Mouse (Mus musculus): ENCODE results near the gene Chd9. TPM values are rescaled to one million over a fixed set of nuclear protein-coding genes. Genes with fewer than 3 reads are reported as not detected.
A peak's percentile ranks its signal among the peaks of the same experiment; 100 is the strongest.
"Not testable (repeated sequence)": the region's sequence is repeated elsewhere in the genome, so short reads cannot be mapped to it uniquely, and the experiment has no call there.

The Chd9 gene
- polyA plus RNA-seq, 1 experiment from 2014 or later = 72.5 TPM

- WGBS = 92% methylated on average over 4 of the region's 4 CpGs
- Histone ChIP-seq H3K4me2 (replicated peaks; ENCODE audit: low read depth, low read length) (no peak overlapping the region), H3K9ac (ENCODE audit: low read depth, low read length) (no peak overlapping the region), H3K9me3 (ENCODE audit: control insufficient read depth, low read length) (no peaks in the 10 kb centered on the region), H3K4me3 (ENCODE audit: low read depth, low read length) (no peak overlapping the region), H3K27me3 (ENCODE audit: control insufficient read depth, insufficient read depth, low read length) (no peaks in the 10 kb centered on the region), H3K27ac (ENCODE audit: low read depth, low read length) (no peak overlapping the region), H3K4me1 (replicated peaks; ENCODE audit: control insufficient read depth, insufficient read depth, low read length) (0 out of 2 replicates have a peak, but pooled peaks cover 3% of the 10 kb centered on the region), H3K36me3 (ENCODE audit: control insufficient read depth, insufficient read depth, low read length) (no peaks in the 10 kb centered on the region)
- ATAC-seq (ENCODE audit: low FRiP score) (no peak), DNase-seq (ENCODE audit: low spot score) (no peak)
Measured at GRCm38 (mm10) chr8:90906922-90907321, 78.8 kb downstream of the Chd9 start.

GRCm38 (mm10) chr8:90907516-90907847, 79.3 kb downstream of the Chd9 start:
- H3K36me3 ChIP-seq (ENCODE audit: control insufficient read depth, insufficient read depth, low read length) = no peaks in the 10 kb centered on the region
- H3K4me1 ChIP-seq (replicated peaks; ENCODE audit: control insufficient read depth, insufficient read depth, low read length) = 0 out of 2 replicates have a peak, but pooled peaks cover 3% of the 10 kb centered on the region
- DNase-seq (ENCODE audit: low spot score) (no peak), ATAC-seq (ENCODE audit: low FRiP score) (no peak; the same call in 1 of the 2 replicates)
- peak overlapping the region; percentile 86 for H3K4me3 ChIP-seq (ENCODE audit: low read depth, low read length)
- peak overlapping the region; percentile 80; the same call in 1 of the 2 replicates for H3K27ac ChIP-seq (ENCODE audit: low read depth, low read length)
- 23% methylated on average over 10 of the region's 10 CpGs for WGBS
- H3K9me3 ChIP-seq (ENCODE audit: control insufficient read depth, low read length) = no peaks in the 10 kb centered on the region
- H3K27me3 ChIP-seq (ENCODE audit: control insufficient read depth, insufficient read depth, low read length) = no peaks in the 10 kb centered on the region
- H3K9ac ChIP-seq (ENCODE audit: low read depth, low read length) = peak overlapping the region; percentile 66
- H3K4me2 ChIP-seq (replicated peaks; ENCODE audit: low read depth, low read length) = peak overlapping the region; percentile 90

- Histone ChIP-seq H3K4me1 (replicated peaks; ENCODE audit: control insufficient read depth, insufficient read depth, low read length) (0 out of 2 replicates have a peak, but pooled peaks cover 3% of the 10 kb centered on the region), H3K9ac (ENCODE audit: low read depth, low read length) (peak overlapping the region; percentile 66), H3K4me2 (replicated peaks; ENCODE audit: low read depth, low read length) (peak overlapping the region; percentile 90), H3K27me3 (ENCODE audit: control insufficient read depth, insufficient read depth, low read length) (no peaks in the 10 kb centered on the region), H3K9me3 (ENCODE audit: control insufficient read depth, low read length) (no peaks in the 10 kb centered on the region), H3K27ac (ENCODE audit: low read depth, low read length) (peak overlapping the region; percentile 80), H3K4me3 (ENCODE audit: low read depth, low read length) (peak overlapping the region; percentile 86), H3K36me3 (ENCODE audit: control insufficient read depth, insufficient read depth, low read length) (no peaks in the 10 kb centered on the region)
- ATAC-seq (ENCODE audit: low FRiP score) = peak; percentile 97
- 1% methylated on average over 50 of the region's 89 CpGs for WGBS
- peak; percentile 88 for DNase-seq (ENCODE audit: low spot score)
Measured at GRCm38 (mm10) chr8:90907848-90908551, 79.8 kb downstream of the Chd9 start.

- H3K4me2 ChIP-seq (replicated peaks; ENCODE audit: low read depth, low read length) = peak overlapping the region; percentile 90
- ATAC-seq (ENCODE audit: low FRiP score) (peak; percentile 18), DNase-seq (ENCODE audit: low spot score) (peak; percentile 63)
- H3K9ac ChIP-seq (ENCODE audit: low read depth, low read length) = peak overlapping the region; percentile 66
- no peaks in the 10 kb centered on the region for H3K36me3 ChIP-seq (ENCODE audit: control insufficient read depth, insufficient read depth, low read length)
- WGBS = under 1% methylated on average over 72 of the region's 89 CpGs
- peak overlapping the region; percentile 86 for H3K4me3 ChIP-seq (ENCODE audit: low read depth, low read length)
- H3K27ac ChIP-seq (ENCODE audit: low read depth, low read length) = peak overlapping the region; percentile 80
- H3K9me3 ChIP-seq (ENCODE audit: control insufficient read depth, low read length) = no peaks in the 10 kb centered on the region
- 0 out of 2 replicates have a peak, but pooled peaks cover 3% of the 10 kb centered on the region for H3K4me1 ChIP-seq (replicated peaks; ENCODE audit: control insufficient read depth, insufficient read depth, low read length)
- H3K27me3 ChIP-seq (ENCODE audit: control insufficient read depth, insufficient read depth, low read length) = no peaks in the 10 kb centered on the region
Measured at GRCm38 (mm10) chr8:90908580-90909471, 80.7 kb downstream of the Chd9 start.

GRCm38 (mm10) chr8:90923158-90923905, 95.2 kb downstream of the Chd9 start:
- DNase-seq (ENCODE audit: low spot score) = no peak
- H3K4me1 ChIP-seq (replicated peaks; ENCODE audit: control insufficient read depth, insufficient read depth, low read length) = no peaks in the 10 kb centered on the region
- H3K27ac ChIP-seq (ENCODE audit: low read depth, low read length) = no peak overlapping the region
- 85% methylated on average over 3 of the region's 3 CpGs for WGBS
- no peaks in the 10 kb centered on the region for H3K27me3 ChIP-seq (ENCODE audit: control insufficient read depth, insufficient read depth, low read length)
- H3K9me3 ChIP-seq (ENCODE audit: control insufficient read depth, low read length) = no peaks in the 10 kb centered on the region
- H3K4me2 ChIP-seq (replicated peaks; ENCODE audit: low read depth, low read length) = no peak overlapping the region
- no peak overlapping the region for H3K9ac ChIP-seq (ENCODE audit: low read depth, low read length)
- no peaks in the 10 kb centered on the region for H3K36me3 ChIP-seq (ENCODE audit: control insufficient read depth, insufficient read depth, low read length)
- no peak overlapping the region for H3K4me3 ChIP-seq (ENCODE audit: low read depth, low read length)
- no peak for ATAC-seq (ENCODE audit: low FRiP score)

- H3K4me3 ChIP-seq (ENCODE audit: low read depth, low read length) = no peak overlapping the region
- no peaks in the 10 kb centered on the region for H3K4me1 ChIP-seq (replicated peaks; ENCODE audit: control insufficient read depth, insufficient read depth, low read length)
- DNase-seq (ENCODE audit: low spot score) = no peak
- no peak overlapping the region for H3K9ac ChIP-seq (ENCODE audit: low read depth, low read length)
- 90% methylated on average over 1 of the region's 1 CpGs for WGBS
- H3K27me3 ChIP-seq (ENCODE audit: control insufficient read depth, insufficient read depth, low read length) = no peaks in the 10 kb centered on the region
- ATAC-seq (ENCODE audit: low FRiP score) = no peak
- H3K27ac ChIP-seq (ENCODE audit: low read depth, low read length) = no peak overlapping the region
- no peak overlapping the region for H3K4me2 ChIP-seq (replicated peaks; ENCODE audit: low read depth, low read length)
- no peaks in the 10 kb centered on the region for H3K9me3 ChIP-seq (ENCODE audit: control insufficient read depth, low read length)
- H3K36me3 ChIP-seq (ENCODE audit: control insufficient read depth, insufficient read depth, low read length) = no peaks in the 10 kb centered on the region
Measured at GRCm38 (mm10) chr8:90928412-90928811, 100.3 kb downstream of the Chd9 start.

- H3K9ac ChIP-seq (ENCODE audit: low read depth, low read length); H3K27ac ChIP-seq (ENCODE audit: low read depth, low read length); ATAC-seq (ENCODE audit: low FRiP score); H3K4me1 ChIP-seq (replicated peaks; ENCODE audit: control insufficient read depth, insufficient read depth, low read length); H3K4me2 ChIP-seq (replicated peaks; ENCODE audit: low read depth, low read length); H3K4me3 ChIP-seq (ENCODE audit: low read depth, low read length); H3K9me3 ChIP-seq (ENCODE audit: control insufficient read depth, low read length); H3K36me3 ChIP-seq (ENCODE audit: control insufficient read depth, insufficient read depth, low read length); DNase-seq (ENCODE audit: low spot score); H3K27me3 ChIP-seq (ENCODE audit: control insufficient read depth, insufficient read depth, low read length): not testable (repeated sequence)
Measured at GRCm38 (mm10) chr8:90930125-90930524, 102.0 kb downstream of the Chd9 start.

GRCm38 (mm10) chr8:90932934-90933333, 104.8 kb downstream of the Chd9 start:
- ATAC-seq (ENCODE audit: low FRiP score) (no peak), DNase-seq (ENCODE audit: low spot score) (no peak)
- Histone ChIP-seq H3K4me1 (replicated peaks; ENCODE audit: control insufficient read depth, insufficient read depth, low read length) (no peaks in the 10 kb centered on the region), H3K4me2 (replicated peaks; ENCODE audit: low read depth, low read length) (no peak overlapping the region), H3K27ac (ENCODE audit: low read depth, low read length) (no peak overlapping the region), H3K27me3 (ENCODE audit: control insufficient read depth, insufficient read depth, low read length) (no peaks in the 10 kb centered on the region), H3K36me3 (ENCODE audit: control insufficient read depth, insufficient read depth, low read length) (no peaks in the 10 kb centered on the region), H3K9me3 (ENCODE audit: control insufficient read depth, low read length) (no peaks in the 10 kb centered on the region), H3K9ac (ENCODE audit: low read depth, low read length) (no peak overlapping the region), H3K4me3 (ENCODE audit: low read depth, low read length) (no peak overlapping the region)
- 63% methylated on average over 11 of the region's 11 CpGs for WGBS
